ENCODE assay signal across 28 mouse cellular contexts in genomic region chr15:67272397-67272796, GRCm38 (mm10).
DNase-seq lines count a peak whose midpoint lies in the region; ATAC-seq and TF ChIP-seq lines count a peak whose summit lies in the region.
"Had no signal": no experiment of that assay in that cellular context is flagged by ENCODE, and none has a peak within 500 bp of the region (broad histone marks: within the 10 kb centered on the region; RNA-seq: fewer than 3 reads in every experiment).

No protein-coding gene starts in this region.

- H3K4me3 ChIP-seq in C2C12 (ENCODE audit: insufficient read depth, poor library complexity, severe bottlenecking) = no peak overlapping the region
- H3K4me3 ChIP-seq: embryonic facial prominence, embryonic 13.5 days; heart, embryonic 10.5 days; heart, embryonic 15.5 days; hindbrain, embryonic 12.5 days; kidney, embryonic 15.5 days; layer of hippocampus, adult 2 months; left cerebral cortex, adult 2 months; limb, embryonic 13.5 days; lung, embryonic 15.5 days; midbrain, embryonic 15.5 days; neural tube, embryonic 12.5 days had no signal

- H3K27me3 ChIP-seq in C2C12 (ENCODE audit: control insufficient read depth, insufficient read depth, insufficient read length) = no peaks in the 10 kb centered on the region
- H3K27me3 ChIP-seq: embryonic facial prominence, embryonic 13.5 days; heart, embryonic 15.5 days; hindbrain, embryonic 12.5 days; kidney, embryonic 15.5 days; limb, embryonic 13.5 days; lung, embryonic 15.5 days; midbrain, embryonic 15.5 days; neural tube, embryonic 12.5 days had no signal

- no peak for TF ChIP-seq CTCF in C2C12 (IDR thresholded peaks at IDR 0.05; ENCODE audit: control insufficient read depth, insufficient read depth, insufficient read length)

- no peaks in the 10 kb centered on the region for H3K79me2 ChIP-seq in C2C12 (ENCODE audit: control insufficient read depth, insufficient read depth)

- DNase-seq in 3T3-L1 (ENCODE audit: low read depth, low spot score) (peak; percentile 80), ZHBTc4 (ENCODE audit: low read depth, low spot score) (peak; percentile 3)
- no peak for DNase-seq in kidney, adult 9 months
- DNase-seq in frontal cortex, adult 2 months (ENCODE audit: extremely low spot score in 1 of 2, low spot score in 1 of 2) = no peak
- no peak for DNase-seq in lung, postnatal 4 days
- DNase-seq: cerebellum, adult 9-10 months; cerebellum, postnatal 36 days; forebrain, postnatal 0 days; gastrocnemius, postnatal 14 days; heart, postnatal 36 days; kidney, adult 11 months; kidney, postnatal 25 days; thymus, adult 2 months; thymus, postnatal 36 days had no signal

- H3K79me3 ChIP-seq in C2C12 (ENCODE audit: low read depth) = no peaks in the 10 kb centered on the region

- H3K36me3 ChIP-seq in C2C12 (ENCODE audit: control insufficient read depth, insufficient read depth) = no peaks in the 10 kb centered on the region
- H3K36me3 ChIP-seq: embryonic facial prominence, embryonic 13.5 days; heart, embryonic 10.5 days; heart, embryonic 15.5 days; hindbrain, embryonic 12.5 days; kidney, embryonic 15.5 days; limb, embryonic 13.5 days; lung, embryonic 15.5 days; midbrain, embryonic 15.5 days; neural tube, embryonic 12.5 days had no signal

- no peak overlapping the region for H3ac ChIP-seq in C2C12 (ENCODE audit: control insufficient read depth, insufficient read length, low read depth)

- ATAC-seq in megakaryocyte progenitor cell, adult 5-6 weeks (replicated peaks; ENCODE audit: poor library complexity) = peak; percentile 90
- ATAC-seq: CD4-positive, CD25-positive, alpha-beta regulatory T cell, adult 4 months; forebrain, postnatal 0 days; midbrain, embryonic 15.5 days had no signal

TF ChIP-seq in C2C12, 6 proteins besides CTCF, POLR2A, EP300 and RAD21:
- TF ChIP-seq MYOG (IDR thresholded peaks at IDR 0.05; ENCODE audit: control insufficient read depth, extremely low read depth, insufficient read length) = no peak
- TF ChIP-seq CEBPB (IDR thresholded peaks at IDR 0.05; ENCODE audit: low read depth) = peak; percentile 100
- peak; percentile 89 for TF ChIP-seq MYOD1 (IDR thresholded peaks at IDR 0.05; ENCODE audit: control insufficient read depth, insufficient read length, low read depth)
- peak; percentile 99 for TF ChIP-seq FOSL1 (IDR thresholded peaks at IDR 0.05; ENCODE audit: insufficient read depth, low read length, poor library complexity, severe bottlenecking)
- TF ChIP-seq MAX (IDR thresholded peaks at IDR 0.05) = peak; percentile 99
- TF ChIP-seq USF1 (IDR thresholded peaks at IDR 0.05; ENCODE audit: low read depth) = peak; percentile 50

Comparison
In these comparisons a context has a peak if more than half of its experiments do, and no peak if none do; other contexts are left out.
1. DNase-seq: peak in 3T3-L1 (single experiment) and ZHBTc4 (single experiment); none in kidney, adult 9 months (single experiment), frontal cortex, adult 2 months (0 of 2) and lung, postnatal 4 days (0 of 2).